Mouse (Mus musculus) embryonic facial prominence, embryonic 15.5 days (tissue): ENCODE data around the gene Lipc. TPM values are rescaled to one million over a fixed set of nuclear protein-coding genes. Genes with fewer than 3 reads are reported as not detected.
A peak's percentile ranks its signal among the peaks of the same experiment; 100 is the strongest.

Experiments
- ATAC-seq: fragments of 200-750 bp; cut with Nextera tagmentation; 2 replicates; pipeline ENCODE4 v1.8.0; 2017; ENCODE audit warnings: low read depth, moderate TSS enrichment; ENCODE audit not compliant: insufficient number of reproducible peaks, low FRiP score, low TSS enrichment
- H3K27ac ChIP-seq: fragments of 300-500 bp; sonication (generic); replicated peaks from 2 replicates; pipeline ENCODE4 v1.5.1; 2015; ENCODE audit warnings: mild to moderate bottlenecking, inconsistent platforms
- H3K27me3 ChIP-seq: fragments of 300-500 bp; sonication (generic); 2 replicates; pipeline ENCODE4 v1.6.1; 2015; ENCODE audit warnings: inconsistent platforms
- H3K36me3 ChIP-seq: fragments of 300-500 bp; sonication (generic); 2 replicates; pipeline ENCODE4 v1.6.1; 2015; ENCODE audit warnings: mild to moderate bottlenecking, inconsistent platforms
- H3K4me1 ChIP-seq: fragments of 300-500 bp; sonication (generic); 2 replicates; pipeline ENCODE4 v1.6.1; 2015; ENCODE audit warnings: inconsistent platforms
- H3K4me2 ChIP-seq: fragments of 300-500 bp; sonication (generic); replicated peaks from 2 replicates; pipeline ENCODE4 v1.6.1; 2015; ENCODE audit warnings: mild to moderate bottlenecking, inconsistent platforms
- H3K4me3 ChIP-seq: fragments of 300-500 bp; sonication (generic); replicated peaks from 2 replicates; pipeline ENCODE4 v1.5.1; 2015; ENCODE audit warnings: mild to moderate bottlenecking, inconsistent platforms
- H3K9ac ChIP-seq: fragments of 300-500 bp; sonication (generic); 2 replicates; pipeline ENCODE4 v1.6.1; 2015; ENCODE audit warnings: inconsistent platforms
- H3K9me3 ChIP-seq: fragments of 300-500 bp; sonication (generic); replicated peaks from 2 replicates; pipeline ENCODE4 v1.6.1; 2016; ENCODE audit warnings: inconsistent platforms
- WGBS: fragments of 180-500 bp; shearing (Covaris S2); methylation state at CpG from one replicate; pipeline ENCODE4 v1.1.7; 2015; 5-methylcytosine and 5-hydroxymethylcytosine counted together
- polyA plus RNA-seq: library from polyadenylated mRNA; unstranded; fragments of >200 nt; fragmentation: Nextera tagmentation; extraction: Ambion mirVana; gene quantifications from 2 replicates; pipeline ENCODE4 v1.2.1, GENCODE M21; 2015

The Lipc gene
- polyA plus RNA-seq, 1 experiment from 2014 or later: 1.1 TPM

DNA sequence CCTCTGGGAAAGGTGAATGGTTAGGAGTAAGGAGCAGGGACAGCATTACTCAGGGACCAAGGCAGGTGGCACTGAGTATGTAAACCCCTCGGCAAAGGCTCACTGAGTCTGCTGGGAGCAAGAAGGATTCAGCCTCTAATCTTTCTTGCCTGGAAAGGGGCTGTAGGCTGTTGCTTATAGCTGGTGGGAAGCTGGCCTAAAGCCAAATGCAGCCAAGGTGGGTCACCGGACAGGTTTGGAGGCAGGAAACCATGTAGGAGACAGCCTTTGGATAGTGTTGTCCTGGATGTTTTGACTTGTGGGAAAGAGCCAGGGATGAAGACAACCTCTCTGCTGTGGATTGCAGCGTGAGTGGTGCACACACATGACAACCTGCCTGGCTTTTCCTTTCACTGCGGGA, 40.9 kb downstream of the Lipc start:
- no peak for ATAC-seq
- Histone ChIP-seq H3K27ac (no peak overlapping the region), H3K9me3 (no peaks in the 10 kb centered on the region), H3K4me2 (no peak overlapping the region), H3K4me1 (0 out of 2 replicates have a peak, but pooled peaks cover 5% of the 10 kb centered on the region), H3K4me3 (no peak overlapping the region), H3K27me3 (no peaks in the 10 kb centered on the region), H3K36me3 (no peaks in the 10 kb centered on the region), H3K9ac (no peak overlapping the region)
- 74% methylated on average over 4 of the region's 4 CpGs for WGBS

- Histone ChIP-seq H3K9me3 (no peaks in the 10 kb centered on the region), H3K9ac (no peak overlapping the region), H3K4me1 (0 out of 2 replicates have a peak, but pooled peaks cover 5% of the 10 kb centered on the region), H3K4me3 (no peak overlapping the region), H3K4me2 (no peak overlapping the region), H3K36me3 (no peaks in the 10 kb centered on the region), H3K27ac (no peak overlapping the region), H3K27me3 (no peaks in the 10 kb centered on the region)
- no peak for ATAC-seq
- WGBS: 74% methylated on average over 6 of the region's 6 CpGs
These were observed 41.7 kb downstream of the Lipc start for GRCm38 (mm10) chr9:70910351-70910750.

DNA sequence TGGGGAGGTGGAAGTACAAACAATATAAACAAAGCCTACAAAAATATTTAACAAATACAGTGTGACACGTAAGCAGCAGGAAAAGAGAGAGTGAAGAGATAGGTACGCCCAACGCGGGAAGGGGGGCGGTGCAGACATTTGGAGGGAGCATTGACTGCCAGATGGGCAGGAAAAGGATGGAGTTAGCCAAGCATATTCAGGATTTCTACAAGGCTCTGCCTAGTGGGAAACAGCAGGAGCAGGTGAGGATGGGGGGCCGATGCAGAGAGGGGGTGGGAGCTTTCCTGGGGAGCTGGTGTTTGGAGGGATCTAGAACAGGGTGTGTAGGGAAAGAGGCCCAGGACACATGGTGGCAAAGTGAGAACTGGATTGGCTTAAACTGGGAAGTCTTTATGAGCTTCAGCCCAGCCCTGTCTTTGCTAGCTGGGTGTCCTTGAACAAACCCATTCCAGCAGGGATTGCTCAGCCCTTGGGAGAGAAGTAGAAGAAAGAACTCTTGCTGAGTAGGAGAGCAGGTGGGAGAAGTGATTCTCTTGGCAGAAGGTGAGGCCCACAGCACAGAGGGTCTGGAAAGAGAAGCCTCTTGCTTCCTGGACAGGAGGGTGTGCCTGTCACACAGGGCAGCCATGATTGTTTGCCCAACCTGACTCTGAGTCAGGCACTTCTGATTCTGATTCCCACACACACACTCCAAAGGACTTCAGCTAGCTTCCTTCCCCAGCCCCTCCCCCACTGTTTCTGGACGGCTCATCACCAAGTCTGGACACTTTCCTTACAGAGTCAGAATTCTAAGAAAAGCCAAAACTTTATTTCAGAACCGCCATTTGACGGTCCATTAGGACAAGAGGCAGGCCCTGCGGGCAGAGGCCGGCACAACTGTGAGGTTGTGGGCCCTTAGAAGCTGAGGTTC, 49.0 kb downstream of the Lipc start:
- Histone ChIP-seq H3K9ac (no peak overlapping the region), H3K4me3 (no peak overlapping the region), H3K4me2 (no peak overlapping the region), H3K27me3 (no peaks in the 10 kb centered on the region), H3K4me1 (0 out of 2 replicates have a peak, but pooled peaks cover 5% of the 10 kb centered on the region), H3K27ac (no peak overlapping the region), H3K36me3 (no peaks in the 10 kb centered on the region), H3K9me3 (no peaks in the 10 kb centered on the region)
- 89% methylated on average over 11 of the region's 11 CpGs for WGBS
- no peak for ATAC-seq

- H3K4me1 ChIP-seq: peaks cover 8% of the 10 kb centered on the region
- ATAC-seq: no peak
- H3K9me3 ChIP-seq: no peaks in the 10 kb centered on the region
- H3K4me2 ChIP-seq: no peak overlapping the region
- no peaks in the 10 kb centered on the region for H3K36me3 ChIP-seq
- no peaks in the 10 kb centered on the region for H3K27me3 ChIP-seq
- H3K27ac ChIP-seq: no peak overlapping the region
- no peak overlapping the region for H3K9ac ChIP-seq
- no peak overlapping the region for H3K4me3 ChIP-seq
- 97% methylated on average over 1 of the region's 1 CpGs for WGBS
These were observed 57.8 kb downstream of the Lipc start for GRCm38 (mm10) chr9:70894201-70894600.

- ATAC-seq: no peak
- H3K4me1 ChIP-seq: peaks cover 11% of the 10 kb centered on the region
- WGBS: 68% methylated on average over 3 of the region's 3 CpGs
These were observed 58.5 kb downstream of the Lipc start for GRCm38 (mm10) chr9:70893526-70893925.

GRCm38 (mm10) chr9:70892627-70893026, 59.4 kb downstream of the Lipc start:
- Histone ChIP-seq H3K27ac (no peak overlapping the region), H3K4me3 (no peak overlapping the region), H3K36me3 (no peaks in the 10 kb centered on the region), H3K4me2 (no peak overlapping the region), H3K9ac (no peak overlapping the region), H3K4me1 (peaks cover 11% of the 10 kb centered on the region), H3K9me3 (no peaks in the 10 kb centered on the region), H3K27me3 (no peaks in the 10 kb centered on the region)
- WGBS: 83% methylated on average over 5 of the region's 5 CpGs
- ATAC-seq: no peak

More at GRCm38 (mm10) chr9:70893526-70893925, 58.5 kb downstream of the Lipc start:
- Histone ChIP-seq H3K9me3 (no peaks in the 10 kb centered on the region), H3K4me2 (no peak overlapping the region), H3K27me3 (no peaks in the 10 kb centered on the region), H3K9ac (no peak overlapping the region), H3K4me3 (no peak overlapping the region), H3K36me3 (no peaks in the 10 kb centered on the region), H3K27ac (no peak overlapping the region)

DNA sequence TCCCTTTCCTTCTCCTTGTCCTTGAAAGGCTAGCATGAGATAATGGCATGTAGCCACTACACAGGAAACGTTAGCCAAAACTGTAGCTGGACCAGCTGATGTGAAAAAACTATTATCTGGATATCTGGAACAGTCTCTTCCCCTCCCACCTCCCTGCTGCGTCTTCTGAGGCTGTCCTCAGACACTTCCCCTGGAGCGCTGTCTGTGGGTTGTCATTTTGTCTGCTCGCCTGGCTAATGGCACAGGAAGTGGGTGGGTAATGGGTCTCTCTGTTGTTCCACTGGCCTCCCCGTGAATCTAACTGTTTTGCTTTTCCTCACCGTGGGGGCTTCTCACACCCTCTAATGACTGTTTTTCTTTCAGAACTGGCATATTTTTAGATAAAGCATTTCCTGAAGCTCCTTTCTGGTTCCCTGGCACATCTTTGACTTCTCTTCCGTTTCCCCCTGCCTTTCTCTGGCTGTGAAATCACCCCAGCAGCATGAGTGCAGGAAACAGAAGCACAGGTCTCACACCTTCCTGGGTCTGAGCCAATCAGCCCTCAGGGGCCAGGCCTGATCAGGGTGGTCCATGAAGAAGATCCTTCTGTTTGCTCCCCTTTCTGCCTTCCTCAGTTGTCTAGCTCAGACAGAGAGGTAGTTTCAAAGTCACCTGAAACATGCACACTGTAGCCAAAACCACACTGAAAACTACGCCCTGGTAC, 60.4 kb downstream of the Lipc start:
- H3K4me3 ChIP-seq: no peak overlapping the region
- 41% methylated on average over 8 of the region's 8 CpGs for WGBS
- ATAC-seq: no peak
- H3K4me1 ChIP-seq: peaks cover 11% of the 10 kb centered on the region
- H3K27ac ChIP-seq: no peak overlapping the region
- no peaks in the 10 kb centered on the region for H3K27me3 ChIP-seq
- H3K36me3 ChIP-seq: no peaks in the 10 kb centered on the region
- H3K9ac ChIP-seq: no peak overlapping the region
- no peaks in the 10 kb centered on the region for H3K9me3 ChIP-seq
- no peak overlapping the region for H3K4me2 ChIP-seq

- Histone ChIP-seq H3K36me3 (no peaks in the 10 kb centered on the region), H3K27me3 (no peaks in the 10 kb centered on the region), H3K9ac (no peak overlapping the region), H3K9me3 (no peaks in the 10 kb centered on the region), H3K4me3 (no peak overlapping the region), H3K4me2 (no peak overlapping the region), H3K4me1 (peaks cover 11% of the 10 kb centered on the region), H3K27ac (no peak overlapping the region)
- no peak for ATAC-seq
- 76% methylated on average over 7 of the region's 7 CpGs for WGBS
These were observed 61.3 kb downstream of the Lipc start for GRCm38 (mm10) chr9:70890736-70891135.

- Histone ChIP-seq H3K9me3 (no peaks in the 10 kb centered on the region), H3K4me3 (no peak overlapping the region), H3K9ac (no peak overlapping the region), H3K4me1 (0 out of 2 replicates have a peak, but pooled peaks cover 3% of the 10 kb centered on the region), H3K4me2 (no peak overlapping the region), H3K27me3 (no peaks in the 10 kb centered on the region), H3K36me3 (no peaks in the 10 kb centered on the region), H3K27ac (peak overlapping the region; percentile 80)
- no peak for ATAC-seq
- 54% methylated on average over 4 of the region's 4 CpGs for WGBS
These were observed 63.1 kb downstream of the Lipc start for GRCm38 (mm10) chr9:70888969-70889368.

DNA sequence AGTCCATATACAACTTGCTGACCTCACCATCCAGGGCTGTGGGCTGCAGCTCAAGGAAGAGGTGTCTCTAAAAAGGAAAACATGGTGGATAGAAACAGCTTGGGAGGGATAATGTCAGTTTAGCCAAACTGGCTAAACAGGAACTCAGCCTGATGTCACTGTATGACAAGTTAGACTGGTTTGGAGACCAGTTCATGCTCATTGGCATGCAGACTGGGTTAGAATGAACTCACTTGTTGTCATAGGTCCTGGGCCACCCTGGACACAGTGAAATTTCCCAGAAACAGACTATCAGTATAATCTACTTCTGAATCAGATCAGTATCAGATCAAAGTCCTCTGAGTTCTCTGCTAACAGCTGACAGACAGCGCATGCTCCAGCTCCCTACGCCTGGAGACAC, 63.5 kb downstream of the Lipc start:
- H3K27ac ChIP-seq: peak overlapping the region; percentile 80
- H3K9ac ChIP-seq: no peak overlapping the region
- 69% methylated on average over 2 of the region's 2 CpGs for WGBS
- 0 out of 2 replicates have a peak, but pooled peaks cover 3% of the 10 kb centered on the region for H3K4me1 ChIP-seq
- H3K27me3 ChIP-seq: no peaks in the 10 kb centered on the region
- no peaks in the 10 kb centered on the region for H3K9me3 ChIP-seq
- ATAC-seq: 0 out of 2 replicates have a peak, but pooled peaks have one; percentile 39
- H3K4me2 ChIP-seq: no peak overlapping the region
- no peak overlapping the region for H3K4me3 ChIP-seq
- no peaks in the 10 kb centered on the region for H3K36me3 ChIP-seq

- no peak for ATAC-seq
- Histone ChIP-seq H3K4me2 (no peak overlapping the region), H3K4me1 (no peaks in the 10 kb centered on the region), H3K9me3 (no peaks in the 10 kb centered on the region), H3K27me3 (no peaks in the 10 kb centered on the region), H3K9ac (no peak overlapping the region), H3K36me3 (no peaks in the 10 kb centered on the region), H3K4me3 (no peak overlapping the region), H3K27ac (no peak overlapping the region)
- 58% methylated on average over 5 of the region's 5 CpGs for WGBS
These were observed 70.0 kb downstream of the Lipc start for GRCm38 (mm10) chr9:70881982-70882381.
